Mouse (Mus musculus) thymus, adult 2 months (tissue): ENCODE measurements around the gene Chmp2b.

Experiments used
- CTCF ChIP-seq: fragments of 200-500 bp; IDR thresholded peaks from 2 replicates; pipeline ENCODE4 v1.5.1; 2012; ENCODE audit warnings: mild to moderate bottlenecking, control low read depth, low read length, moderate library complexity, borderline replicate concordance; ENCODE audit not compliant: control insufficient read depth, poor library complexity, insufficient read depth; ENCODE audit errors: extremely low read depth
- POLR2A ChIP-seq: fragments of 200-500 bp; IDR thresholded peaks from 2 replicates; pipeline ENCODE4 v1.6.1; 2012; ENCODE audit warnings: mild to moderate bottlenecking, low read length, control low read depth, moderate library complexity; ENCODE audit not compliant: control insufficient read depth, poor library complexity, insufficient read depth; ENCODE audit errors: extremely low read depth

DNA sequence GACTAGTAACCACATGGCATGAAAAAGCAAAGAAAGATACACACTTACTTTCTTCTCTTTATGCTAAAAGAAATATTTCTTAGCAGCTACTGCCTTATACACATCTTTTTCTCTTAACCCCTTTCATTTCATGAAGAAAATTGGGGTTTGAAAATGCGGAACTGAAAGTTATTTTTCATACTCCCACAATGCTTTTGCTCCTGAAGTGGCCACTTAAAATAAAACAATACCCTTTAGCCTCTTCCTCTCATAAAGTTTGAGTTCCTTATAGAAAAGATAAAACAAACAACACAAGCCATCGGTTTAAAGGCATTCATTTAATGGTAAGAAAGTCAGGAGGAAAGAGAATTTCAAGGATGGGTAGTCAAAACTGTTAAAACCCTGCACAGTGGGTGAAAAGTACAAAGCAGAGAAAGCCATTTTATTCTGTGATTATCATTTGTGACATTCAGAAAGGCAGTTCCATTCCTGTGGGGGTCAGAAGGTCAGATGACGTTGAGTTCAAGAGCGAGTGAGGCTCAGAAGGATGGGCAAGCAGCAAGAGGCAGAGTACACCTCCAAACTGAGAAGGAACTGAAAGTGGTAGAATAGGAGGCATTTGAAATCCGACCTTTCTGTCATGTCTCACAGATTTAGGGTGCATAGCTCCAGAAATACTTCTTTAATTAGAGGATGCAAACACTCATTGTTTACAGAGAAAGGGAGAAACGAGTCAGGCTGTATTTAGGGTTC, 14.9 kb upstream of the Chmp2b start:
- TF ChIP-seq CTCF (no peak), POLR2A (no peak)
